ENCODE assay signal across 8 mouse cellular contexts in genomic region chr12:81974806-81975205, GRCm38 (mm10).
A peak's percentile ranks its signal among the peaks of the same experiment; 100 is the strongest.
DNase-seq lines count a peak whose midpoint lies in the region; ATAC-seq lines count a peak whose summit lies in the region.

No protein-coding gene starts in this region.

- 0 out of 2 replicates have a peak, but pooled peaks cover 3% of the 10 kb centered on the region for H3K4me1 ChIP-seq in heart, embryonic 11.5 days (ENCODE audit: control insufficient read depth, insufficient read depth, low read length)

- H3K9ac ChIP-seq in heart, embryonic 11.5 days (ENCODE audit: low read depth, low read length), result no peak overlapping the region

- H3K36me3 ChIP-seq in heart, embryonic 11.5 days (ENCODE audit: control insufficient read depth, insufficient read depth, low read length), result peaks cover 9% of the 10 kb centered on the region

- no peak overlapping the region for H3K4me2 ChIP-seq in heart, embryonic 11.5 days

- 69% methylated on average over 2 of the region's 2 CpGs for WGBS in heart, embryonic 11.5 days (ENCODE audit: insufficient replicate concordance)

- DNase-seq in heart, adult 8-10 months (ENCODE audit: low spot score), result peak; percentile 15
- peak; percentile 34 for DNase-seq in urinary bladder, postnatal 14 days (ENCODE audit: low spot score)
- DNase-seq in urinary bladder, postnatal 4 days (ENCODE audit: low spot score in 2 of 2), result no peak
- peak; percentile 38 for DNase-seq in forelimb bud, embryonic 11.5 days (ENCODE audit: low read depth, low spot score)
- peak; percentile 73 to 75 for DNase-seq in right cerebral cortex, adult 2 months (ENCODE audit: low spot score in 2 of 2)
- DNase-seq in neural tube, embryonic 10.5 days (ENCODE audit: extremely low spot score, low spot score), result no peak
- no peak for DNase-seq in gastrocnemius, postnatal 25 days

- ATAC-seq in heart, embryonic 11.5 days (replicated peaks; ENCODE audit: insufficient number of reproducible peaks, low FRiP score, low TSS enrichment), result no peak

- H3K4me3 ChIP-seq in heart, embryonic 11.5 days (ENCODE audit: low read depth, low read length), result no peak overlapping the region

- no peak overlapping the region for H3K27ac ChIP-seq in heart, embryonic 11.5 days (ENCODE audit: low read depth, low read length)

- no peaks in the 10 kb centered on the region for H3K27me3 ChIP-seq in heart, embryonic 11.5 days (ENCODE audit: control insufficient read depth, insufficient read depth, low read length)

- no peaks in the 10 kb centered on the region for H3K9me3 ChIP-seq in heart, embryonic 11.5 days (replicated peaks; ENCODE audit: control insufficient read depth, low read length)

Comparison
In these comparisons a context has a peak if more than half of its experiments do, and no peak if none do; other contexts are left out.
1. DNase-seq: peak in heart, adult 8-10 months (single experiment), urinary bladder, postnatal 14 days (single experiment), forelimb bud, embryonic 11.5 days (single experiment) and right cerebral cortex, adult 2 months (2 of 2); none in urinary bladder, postnatal 4 days (0 of 2), neural tube, embryonic 10.5 days (single experiment) and gastrocnemius, postnatal 25 days (single experiment).